Mouse (Mus musculus) liver, embryonic 11.5 days (tissue): ENCODE data around the gene Matk. TPM values are rescaled to one million over a fixed set of nuclear protein-coding genes. Genes with fewer than 3 reads are reported as not detected.

ENCODE experiments used
- ATAC-seq: fragments of 200-750 bp; cut with Nextera tagmentation; replicated peaks from 2 replicates; pipeline ENCODE4 v1.8.0; 2017; ENCODE audit warnings: moderate number of reproducible peaks, mild to moderate bottlenecking, moderate TSS enrichment, moderate library complexity; ENCODE audit not compliant: low FRiP score
- DNase-seq: peaks from one replicate; pipeline ENCODE4 v3.0.0-alpha.2; 2017; ENCODE audit warnings: low spot score
- H3K27ac ChIP-seq: fragments of 300-500 bp; sonication (generic); 2 replicates; pipeline ENCODE4 v1.5.1; 2014; ENCODE audit warnings: mild to moderate bottlenecking, low read depth, low read length, control low read depth
- H3K27me3 ChIP-seq: fragments of 300-500 bp; sonication (generic); replicated peaks from 2 replicates; pipeline ENCODE4 v1.6.1; 2014; ENCODE audit warnings: low read length, mixed read lengths; ENCODE audit not compliant: control insufficient read depth, insufficient read depth
- H3K36me3 ChIP-seq: fragments of 300-500 bp; sonication (generic); 2 replicates; pipeline ENCODE4 v1.6.1; 2014; ENCODE audit warnings: mild to moderate bottlenecking, low read length, moderate library complexity, mixed read lengths; ENCODE audit not compliant: control insufficient read depth, insufficient read depth
- H3K4me1 ChIP-seq: fragments of 300-500 bp; sonication (generic); replicated peaks from 2 replicates; pipeline ENCODE4 v1.6.1; 2014; ENCODE audit warnings: low read length, mixed read lengths; ENCODE audit not compliant: control insufficient read depth, insufficient read depth
- H3K4me2 ChIP-seq: fragments of 300-500 bp; sonication (generic); 2 replicates; pipeline ENCODE4 v1.6.1; 2014; ENCODE audit warnings: mild to moderate bottlenecking, control low read depth, moderate library complexity
- H3K4me3 ChIP-seq: fragments of 300-500 bp; sonication (generic); 2 replicates; pipeline ENCODE4 v1.5.1; 2014; ENCODE audit warnings: low read depth, low read length, control low read depth
- H3K9ac ChIP-seq: fragments of 300-500 bp; sonication (generic); 2 replicates; pipeline ENCODE4 v1.6.1; 2014; ENCODE audit warnings: low read depth, low read length, control low read depth
- H3K9me3 ChIP-seq: fragments of 300-500 bp; sonication (generic); 2 replicates; pipeline ENCODE4 v1.6.1; 2016; ENCODE audit warnings: low read length, inconsistent platforms, mixed read lengths; ENCODE audit not compliant: control insufficient read depth
- WGBS: fragments of 180-500 bp; shearing (Covaris S2); extraction: QIAGEN DNeasy Blood & Tissue Kit; methylation state at CpG from one replicate; pipeline ENCODE4 v1.1.7; 2014; 5-methylcytosine and 5-hydroxymethylcytosine counted together
- polyA plus RNA-seq: library from polyadenylated mRNA; unstranded; fragments of >200 nt; fragmentation: Nextera tagmentation; extraction: Ambion mirVana; gene quantifications from 2 replicates; pipeline ENCODE4 v1.2.1, GENCODE M21; 2014

The Matk gene
- polyA plus RNA-seq, 1 experiment from 2014 or later = 2.1 TPM

GRCm38 (mm10) chr10:81286586-81286985, 33.9 kb downstream of the Matk start:
- ATAC-seq (no peak), DNase-seq (no peak)
- H3K36me3 ChIP-seq = no peaks in the 10 kb centered on the region
- WGBS = 34% methylated on average over 6 of the region's 6 CpGs
- peak overlapping the region; percentile 63; the same call in 1 of the 2 replicates for H3K4me2 ChIP-seq
- peaks cover 47% of the 10 kb centered on the region for H3K27me3 ChIP-seq
- no peaks in the 10 kb centered on the region for H3K9me3 ChIP-seq
- peaks cover 23% of the 10 kb centered on the region for H3K4me1 ChIP-seq
- no peak overlapping the region; the same call in 1 of the 2 replicates for H3K4me3 ChIP-seq
- H3K9ac ChIP-seq = no peak overlapping the region; the same call in 1 of the 2 replicates
- H3K27ac ChIP-seq = no peak overlapping the region

DNA sequence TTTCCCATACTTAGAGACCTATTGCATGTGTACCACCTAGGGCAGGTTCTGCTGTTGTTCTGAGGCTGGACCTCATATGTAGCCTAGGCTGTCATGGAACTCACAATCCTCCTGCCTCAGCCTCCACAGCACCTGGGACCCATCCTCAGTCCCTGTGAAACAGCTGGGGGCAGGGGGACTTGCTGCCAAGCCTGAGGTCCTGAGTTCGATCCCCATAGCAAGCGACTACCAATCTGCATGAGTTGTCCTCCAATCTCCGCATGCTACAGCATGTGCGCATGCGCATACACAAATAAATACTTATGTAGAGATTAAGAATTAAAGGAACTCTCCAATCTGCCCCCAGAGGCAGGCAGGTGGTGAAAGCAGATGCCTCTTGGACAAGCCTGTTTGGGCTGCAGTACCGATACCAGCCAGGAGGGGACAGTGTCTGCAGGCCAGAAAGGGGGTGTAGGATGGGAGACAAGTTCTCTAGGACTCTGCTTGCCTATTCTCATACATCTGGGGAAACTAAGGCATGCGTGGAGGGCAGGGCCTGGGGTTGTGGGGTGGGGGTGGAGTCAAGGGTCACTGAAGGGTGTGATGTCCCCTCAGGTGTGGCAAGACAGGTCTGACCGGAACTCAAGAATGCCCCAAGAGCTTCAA, 34.9 kb downstream of the Matk start:
- peaks cover 40% of the 10 kb centered on the region for H3K27me3 ChIP-seq
- no peak for ATAC-seq
- H3K27ac ChIP-seq = no peak overlapping the region
- H3K36me3 ChIP-seq = no peaks in the 10 kb centered on the region
- H3K4me3 ChIP-seq = no peak overlapping the region
- H3K9ac ChIP-seq = no peak overlapping the region
- DNase-seq = peak; percentile 73
- H3K4me2 ChIP-seq = no peak overlapping the region
- WGBS = 57% methylated on average over 8 of the region's 8 CpGs
- H3K9me3 ChIP-seq = no peaks in the 10 kb centered on the region
- peaks cover 29% of the 10 kb centered on the region for H3K4me1 ChIP-seq

GRCm38 (mm10) chr10:81288601-81289000, 35.9 kb downstream of the Matk start:
- Histone ChIP-seq H3K27ac (no peak overlapping the region), H3K4me3 (no peak overlapping the region), H3K4me2 (no peak overlapping the region), H3K9me3 (no peaks in the 10 kb centered on the region), H3K4me1 (peaks cover 31% of the 10 kb centered on the region), H3K27me3 (peaks cover 31% of the 10 kb centered on the region), H3K36me3 (no peaks in the 10 kb centered on the region), H3K9ac (no peak overlapping the region)
- no peak for DNase-seq
- ATAC-seq = no peak
- 30% methylated on average over 6 of the region's 6 CpGs for WGBS

DNA sequence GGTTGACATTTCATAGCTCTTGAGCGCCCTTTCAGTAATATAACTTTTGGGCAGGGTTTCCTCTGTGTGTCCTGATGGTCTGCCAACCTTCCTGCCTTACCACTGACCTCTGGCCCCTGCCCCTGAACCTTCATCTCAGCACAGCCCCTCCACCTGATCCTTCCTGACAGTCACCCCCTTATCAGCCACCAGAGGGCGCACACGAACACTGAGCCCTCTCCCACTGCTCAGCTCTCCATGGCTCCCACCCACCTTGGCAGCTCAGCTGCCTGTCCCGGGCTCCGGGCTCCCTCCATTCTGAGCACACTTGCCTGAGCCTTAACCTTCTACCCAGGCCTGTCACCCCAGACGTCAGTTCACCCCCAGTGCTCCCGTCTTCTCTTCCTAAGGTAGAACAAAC, 36.5 kb downstream of the Matk start:
- Histone ChIP-seq H3K9ac (no peak overlapping the region), H3K27me3 (peaks cover 25% of the 10 kb centered on the region), H3K36me3 (no peaks in the 10 kb centered on the region), H3K4me3 (no peak overlapping the region), H3K4me2 (no peak overlapping the region), H3K27ac (no peak overlapping the region), H3K9me3 (no peaks in the 10 kb centered on the region), H3K4me1 (peaks cover 38% of the 10 kb centered on the region)
- 4% methylated on average over 7 of the region's 7 CpGs for WGBS
- DNase-seq (no peak), ATAC-seq (no peak)

DNA sequence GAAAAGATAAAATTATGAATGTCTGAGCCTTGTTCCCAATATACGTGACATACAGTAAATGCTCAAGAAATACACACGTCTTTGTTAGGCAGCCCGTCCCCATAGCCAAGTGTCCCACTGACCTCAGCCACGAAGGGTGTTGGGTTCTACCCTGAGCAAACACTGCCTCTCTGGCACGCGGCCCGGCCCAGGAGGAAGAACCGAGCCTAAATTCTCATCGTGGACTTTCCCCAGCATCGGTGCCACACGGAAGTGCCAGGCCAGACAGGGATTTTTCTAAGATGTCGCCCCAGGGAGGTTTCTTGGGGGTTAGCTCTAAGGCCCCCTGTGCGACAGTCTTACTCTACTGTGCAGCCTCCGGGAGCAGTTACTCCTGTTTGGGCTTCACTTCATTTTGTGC, 37.1 kb downstream of the Matk start:
- no peaks in the 10 kb centered on the region for H3K36me3 ChIP-seq
- H3K27ac ChIP-seq = no peak overlapping the region
- no peaks in the 10 kb centered on the region for H3K9me3 ChIP-seq
- DNase-seq = no peak
- H3K9ac ChIP-seq = no peak overlapping the region
- H3K4me1 ChIP-seq = peaks cover 43% of the 10 kb centered on the region
- peaks cover 19% of the 10 kb centered on the region for H3K27me3 ChIP-seq
- WGBS = 60% methylated on average over 14 of the region's 14 CpGs
- no peak overlapping the region for H3K4me2 ChIP-seq
- no peak overlapping the region for H3K4me3 ChIP-seq
- no peak for ATAC-seq

- Histone ChIP-seq H3K4me3 (no peak overlapping the region), H3K4me2 (peak overlapping the region; percentile 24), H3K4me1 (peaks cover 50% of the 10 kb centered on the region), H3K27ac (0 out of 2 replicates have a peak overlapping the region, but pooled peaks have one; percentile 15), H3K27me3 (peaks cover 13% of the 10 kb centered on the region), H3K36me3 (no peaks in the 10 kb centered on the region), H3K9me3 (no peaks in the 10 kb centered on the region), H3K9ac (no peak overlapping the region)
- ATAC-seq = no peak
- WGBS = 30% methylated on average over 24 of the region's 24 CpGs
- no peak for DNase-seq
Observed at GRCm38 (mm10) chr10:81290698-81291460, 38.1 kb downstream of the Matk start.

DNA sequence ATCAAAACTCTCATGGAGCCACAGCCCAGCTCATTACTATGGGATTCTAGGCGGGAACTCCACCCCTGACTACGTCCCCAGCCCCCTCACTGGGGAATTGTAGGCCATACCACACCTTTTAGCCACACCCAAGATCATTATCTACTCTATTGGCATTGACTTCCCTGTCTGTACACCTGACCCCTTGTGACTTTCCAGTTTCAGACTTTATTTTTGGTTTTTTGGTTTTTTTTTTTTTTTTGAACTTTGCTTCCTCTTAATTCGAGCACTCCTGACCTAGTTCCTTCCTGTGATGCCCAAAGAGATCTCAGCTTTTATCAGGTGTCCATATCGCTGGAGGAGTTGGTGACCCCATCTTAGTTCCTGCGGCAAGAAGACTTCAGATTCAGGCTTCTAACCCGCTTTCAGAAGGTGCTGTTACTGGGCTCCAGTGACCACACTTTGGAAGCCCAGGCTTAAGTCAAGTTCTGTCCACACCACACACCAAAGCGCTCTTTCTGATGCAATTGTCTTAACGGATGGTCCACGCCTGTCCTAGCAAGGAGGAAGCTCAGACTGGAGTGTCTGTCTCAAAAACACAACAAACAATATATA, 38.9 kb downstream of the Matk start, which contains the start of gene Tjp3:
Gene Tjp3, minus strand, starts transcription at position 71 of the 594 bp plus-strand sequence.
- DNase-seq (no peak), ATAC-seq (no peak)
- no peak within 1 kb of the TSS for H3K4me3 ChIP-seq
- 52% methylated on average over 9 of the region's 9 CpGs for WGBS
- H3K27ac ChIP-seq = 0 out of 2 replicates have a peak within 1 kb of the TSS, but pooled peaks have one; percentile 15
- H3K9me3 ChIP-seq = no peaks in the 10 kb centered on the region
- H3K36me3 ChIP-seq = 0 out of 2 replicates have a peak, but pooled peaks cover 2% of the 10 kb centered on the region
- peaks cover 13% of the 10 kb centered on the region for H3K27me3 ChIP-seq
- peak within 1 kb of the TSS; percentile 24 for H3K4me2 ChIP-seq
- H3K4me1 ChIP-seq = peaks cover 46% of the 10 kb centered on the region
- H3K9ac ChIP-seq = no peak within 1 kb of the TSS

DNA sequence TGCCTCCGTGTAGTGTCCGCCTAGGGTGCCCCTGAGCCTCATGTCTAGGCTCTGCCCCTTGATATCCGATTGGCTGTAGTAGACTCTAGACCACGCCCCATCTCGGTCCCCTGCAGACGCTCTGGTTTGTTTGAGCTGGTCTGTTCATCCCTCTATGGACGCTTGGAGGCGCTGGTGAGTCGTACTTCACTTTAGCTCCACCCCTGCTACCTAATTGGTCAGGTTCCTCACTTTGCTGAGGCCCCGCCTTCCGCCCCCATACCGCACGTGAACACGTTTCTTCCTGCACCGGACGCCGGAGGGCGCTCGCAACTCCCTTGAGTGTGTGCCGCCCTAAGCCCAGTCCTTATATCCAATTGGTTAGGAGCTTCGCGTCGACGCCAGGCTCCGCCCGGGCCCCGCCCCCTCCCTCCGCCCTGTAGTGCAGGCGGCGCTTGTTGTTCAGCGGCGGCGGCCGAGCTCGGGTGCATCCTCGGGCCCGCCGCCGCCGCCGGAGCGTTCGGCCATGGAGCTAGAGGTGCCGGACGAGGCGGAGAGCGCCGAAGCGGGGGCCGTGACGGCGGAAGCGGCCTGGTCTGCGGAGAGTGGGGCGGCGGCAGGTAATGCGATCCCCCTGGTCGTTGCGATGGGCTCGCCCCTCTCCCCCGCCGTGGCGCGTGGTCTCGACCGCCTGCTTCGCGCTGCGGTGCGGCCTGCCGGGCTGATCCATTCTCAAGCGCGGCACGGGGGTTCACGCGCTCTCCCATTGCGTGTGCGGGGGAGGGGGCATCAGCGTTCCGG, 40.0 kb downstream of the Matk start, which contains the start of gene Pip5k1c:
Gene Pip5k1c, plus strand, starts transcription at position 410 of the 780 bp plus-strand sequence.
- under 1% methylated on average over 76 of the region's 80 CpGs for WGBS
- Histone ChIP-seq H3K9me3 (no peaks in the 10 kb centered on the region), H3K4me3 (peak within 1 kb of the TSS; percentile 72), H3K36me3 (0 out of 2 replicates have a peak, but pooled peaks cover 2% of the 10 kb centered on the region), H3K4me1 (peaks cover 53% of the 10 kb centered on the region), H3K9ac (peak within 1 kb of the TSS; percentile 87), H3K27ac (peak within 1 kb of the TSS; percentile 83), H3K27me3 (peaks cover 13% of the 10 kb centered on the region), H3K4me2 (peak within 1 kb of the TSS; percentile 95)
- peak; percentile 92 for ATAC-seq
- peak; percentile 99 for DNase-seq
